Mouse (Mus musculus) megakaryocyte, adult 5-6 weeks (primary cell): ENCODE measurements around the gene Ap4e1. TPM values are rescaled to one million over a fixed set of nuclear protein-coding genes. Genes with fewer than 3 reads are reported as not detected.
"Not testable (repeated sequence)": the region's sequence is repeated elsewhere in the genome, so short reads cannot be mapped to it uniquely, and the experiment has no call there.

ENCODE experiments used
- ATAC-seq: 2 replicates; pipeline ENCODE4 v1.8.0; 2016; ENCODE audit warnings: mild to moderate bottlenecking, inconsistent platforms; ENCODE audit not compliant: poor library complexity, severe bottlenecking
- total RNA-seq, 2 experiments: library from RNA; stranded (forward) in 1 of 2; stranded (reverse) in 1 of 2; fragments of 153-499, 151-499 nt in 1 of 2; fragments of 221-1000, 200-1000 nt in 1 of 2; gene quantifications; 2 replicates each; pipeline versions ENCODE4 v1.2.3 to v1.2.4; 2015 to 2017

Ap4e1 gene
- total RNA-seq, 2 experiments from 2014 or later, result 10.7 to 21.5 TPM

GRCm38 (mm10) chr2:127074116-127074515, 65.6 kb downstream of the Ap4e1 start:
- no peak for ATAC-seq

GRCm38 (mm10) chr2:127077611-127078010, 69.1 kb downstream of the Ap4e1 start:
- no peak for ATAC-seq

GRCm38 (mm10) chr2:127079066-127079465, 70.5 kb downstream of the Ap4e1 start:
- not testable (repeated sequence) for ATAC-seq

- peak; percentile 93 for ATAC-seq
Measured at GRCm38 (mm10) chr2:127079881-127080590, 71.5 kb downstream of the Ap4e1 start.

GRCm38 (mm10) chr2:127080591-127081218, 72.2 kb downstream of the Ap4e1 start:
- ATAC-seq, result no peak

GRCm38 (mm10) chr2:127086235-127086634, 77.7 kb downstream of the Ap4e1 start:
- ATAC-seq, result peak; percentile 69

- ATAC-seq, result not testable (repeated sequence)
Measured at GRCm38 (mm10) chr2:127090151-127090550, 81.6 kb downstream of the Ap4e1 start.

GRCm38 (mm10) chr2:127092000-127092399, 83.5 kb downstream of the Ap4e1 start:
- no peak for ATAC-seq

- ATAC-seq, result no peak
Measured at GRCm38 (mm10) chr2:127108986-127109385, 100.5 kb downstream of the Ap4e1 start.

Other genes starting within 250 kb of the Ap4e1 start
- 0.47 and 0.66 TPM in 2 replicates for gene Usp50, start 225.2 kb upstream of the Ap4e1 start, total RNA-seq (2015)
- 0.33 TPM in 1 of 2 replicates, not detected in the other for gene Usp50, start 225.2 kb upstream of the Ap4e1 start, total RNA-seq (2017)
- 61.2 and 68.0 TPM in 2 replicates for gene Trpm7, start 132.5 kb upstream of the Ap4e1 start, total RNA-seq (2015)
- gene Trpm7, start 132.5 kb upstream of the Ap4e1 start, total RNA-seq (2017), result 63.1 and 70.3 TPM in 2 replicates
- gene Sppl2a, start 75.5 kb upstream of the Ap4e1 start, total RNA-seq (2015), result 90.1 and 111 TPM in 2 replicates
- 79.9 and 82.9 TPM in 2 replicates for gene Sppl2a, start 75.5 kb upstream of the Ap4e1 start, total RNA-seq (2017)
- 48.9 and 59.4 TPM in 2 replicates for gene Blvra, start 61.9 kb downstream of the Ap4e1 start, total RNA-seq (2015)
- 46.2 and 47.4 TPM in 2 replicates for gene Blvra, start 61.9 kb downstream of the Ap4e1 start, total RNA-seq (2017)
- 61.6 and 71.8 TPM in 2 replicates for gene Ncaph, start 125.2 kb downstream of the Ap4e1 start, total RNA-seq (2015)
- gene Ncaph, start 125.2 kb downstream of the Ap4e1 start, total RNA-seq (2017), result 88.2 and 93.2 TPM in 2 replicates
- gene Itpripl1, start 134.7 kb downstream of the Ap4e1 start, total RNA-seq (2015), result 39.4 and 40.2 TPM in 2 replicates
- 46.1 and 50.0 TPM in 2 replicates for gene Itpripl1, start 134.7 kb downstream of the Ap4e1 start, total RNA-seq (2017)
- gene 1810024B03Rik, start 199.6 kb downstream of the Ap4e1 start, total RNA-seq (2015), result 0.83 and 1.0 TPM in 2 replicates
- gene 1810024B03Rik, start 199.6 kb downstream of the Ap4e1 start, total RNA-seq (2017), result 0.81 and 1.2 TPM in 2 replicates
- 51.3 and 54.3 TPM in 2 replicates for gene Snrnp200, start 199.7 kb downstream of the Ap4e1 start, total RNA-seq (2015)
- gene Snrnp200, start 199.7 kb downstream of the Ap4e1 start, total RNA-seq (2017), result 124 and 133 TPM in 2 replicates
- 24.4 and 38.1 TPM in 2 replicates for gene Ciao1, start 239.1 kb downstream of the Ap4e1 start, total RNA-seq (2015)
- gene Ciao1, start 239.1 kb downstream of the Ap4e1 start, total RNA-seq (2017), result 18.8 and 25.6 TPM in 2 replicates
- gene Tmem127, start 239.2 kb downstream of the Ap4e1 start, total RNA-seq (2015), result 23.9 and 24.6 TPM in 2 replicates
- gene Tmem127, start 239.2 kb downstream of the Ap4e1 start, total RNA-seq (2017), result 49.8 and 70.7 TPM in 2 replicates